Mouse (Mus musculus): Measurements from ENCODE around the gene Cnnm4.

Gene Cnnm4

GRCm38 (mm10) chr1:36542925-36543324, 71.5 kb downstream of the Cnnm4 start:
- no peak for DNase-seq (ENCODE audit: low spot score)

- no peak for DNase-seq (ENCODE audit: low spot score)
These were observed 74.0 kb downstream of the Cnnm4 start for GRCm38 (mm10) chr1:36545382-36545781.

GRCm38 (mm10) chr1:36545845-36546600, 74.6 kb downstream of the Cnnm4 start:
- DNase-seq (ENCODE audit: low spot score), result no peak

GRCm38 (mm10) chr1:36546888-36547471, 75.6 kb downstream of the Cnnm4 start, which contains the start of gene Ankrd39:
TSS of gene Ankrd39 (minus strand) at chr1:36547445.
- DNase-seq (ENCODE audit: low spot score), result peak; percentile 99

GRCm38 (mm10) chr1:36547981-36548598, 76.7 kb downstream of the Cnnm4 start:
- no peak for DNase-seq (ENCODE audit: low spot score)

- DNase-seq (ENCODE audit: low spot score), result no peak
These were observed 77.4 kb downstream of the Cnnm4 start for GRCm38 (mm10) chr1:36548771-36549170.

GRCm38 (mm10) chr1:36549491-36549890, 78.1 kb downstream of the Cnnm4 start:
- DNase-seq (ENCODE audit: low spot score), result no peak

- no peak for DNase-seq (ENCODE audit: low spot score)
These were observed 78.8 kb downstream of the Cnnm4 start for GRCm38 (mm10) chr1:36550075-36550863.

GRCm38 (mm10) chr1:36551904-36552303, 80.5 kb downstream of the Cnnm4 start:
- no peak for DNase-seq (ENCODE audit: low spot score)

- no peak for DNase-seq (ENCODE audit: low spot score)
These were observed 81.1 kb downstream of the Cnnm4 start for GRCm38 (mm10) chr1:36552506-36552905.

- DNase-seq (ENCODE audit: low spot score), result no peak
These were observed 83.4 kb downstream of the Cnnm4 start for GRCm38 (mm10) chr1:36554633-36555399.

- DNase-seq (ENCODE audit: low spot score), result no peak
These were observed 84.5 kb downstream of the Cnnm4 start for GRCm38 (mm10) chr1:36555798-36556395.

GRCm38 (mm10) chr1:36556553-36557456, 85.4 kb downstream of the Cnnm4 start:
- peak; percentile 85 for DNase-seq (ENCODE audit: low spot score)

GRCm38 (mm10) chr1:36557457-36558011, 86.1 kb downstream of the Cnnm4 start:
- peak; percentile 45 for DNase-seq (ENCODE audit: low spot score)
